Mouse (Mus musculus): ENCODE results near the gene Mob3a. TPM values are rescaled to one million over a fixed set of nuclear protein-coding genes. Genes with fewer than 3 reads are reported as not detected.
A peak's percentile ranks its signal among the peaks of the same experiment; 100 is the strongest.

Gene Mob3a
- polyA plus RNA-seq, 1 experiment from 2014 or later: 17.3 TPM

- ATAC-seq (no peak), DNase-seq (no peak)
- Histone ChIP-seq H3K36me3 (replicated peaks; ENCODE audit: insufficient read depth, low read length) (peaks cover 23% of the 10 kb centered on the region), H3K9me3 (ENCODE audit: low read length) (no peaks in the 10 kb centered on the region), H3K27ac (ENCODE audit: low read depth) (no peak overlapping the region), H3K4me2 (ENCODE audit: low read depth, low read length) (no peak overlapping the region), H3K4me3 (ENCODE audit: low read depth, low read length) (no peak overlapping the region), H3K4me1 (ENCODE audit: insufficient read depth) (peaks cover 36% of the 10 kb centered on the region), H3K9ac (replicated peaks) (no peak overlapping the region), H3K27me3 (ENCODE audit: insufficient read depth, low read length) (no peaks in the 10 kb centered on the region)
- WGBS (ENCODE audit: insufficient replicate concordance): 95% methylated on average over 1 of the region's 1 CpGs
- no peak for TF ChIP-seq EP300 (IDR thresholded peaks at IDR 0.05; ENCODE audit: low read depth)
- TF ChIP-seq CTCF (IDR thresholded peaks at IDR 0.05; ENCODE audit: low read depth): no peak
Measured at GRCm38 (mm10) chr10:80683647-80684046, 18.1 kb downstream of the Mob3a start.

DNA sequence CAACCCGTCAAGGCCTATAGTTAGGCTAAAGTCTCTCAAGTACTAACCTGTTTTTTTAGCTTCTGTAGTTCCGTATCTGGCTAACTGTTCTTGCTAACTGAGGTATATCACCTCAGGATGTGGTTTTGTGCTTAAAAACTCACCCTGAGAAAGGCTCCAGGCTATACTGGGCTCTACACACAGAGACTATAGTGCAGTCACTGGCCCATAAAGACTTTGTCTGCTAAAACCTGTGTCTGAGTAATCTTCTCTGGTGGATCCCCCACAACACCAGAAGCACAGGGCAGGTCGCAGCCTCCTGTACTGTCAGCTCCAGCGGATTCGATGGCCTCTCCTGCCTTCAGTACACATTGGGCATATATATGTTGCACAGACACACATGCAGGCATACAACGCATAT, 19.8 kb downstream of the Mob3a start:
- Histone ChIP-seq H3K4me1 (ENCODE audit: insufficient read depth) (peaks cover 49% of the 10 kb centered on the region), H3K4me2 (ENCODE audit: low read depth, low read length) (no peak overlapping the region), H3K27ac (ENCODE audit: low read depth) (peak overlapping the region; percentile 42; the same call in 1 of the 2 replicates), H3K9ac (replicated peaks) (no peak overlapping the region), H3K4me3 (ENCODE audit: low read depth, low read length) (no peak overlapping the region), H3K27me3 (ENCODE audit: insufficient read depth, low read length) (no peaks in the 10 kb centered on the region), H3K36me3 (replicated peaks; ENCODE audit: insufficient read depth, low read length) (peaks cover 19% of the 10 kb centered on the region), H3K9me3 (ENCODE audit: low read length) (no peaks in the 10 kb centered on the region)
- TF ChIP-seq CTCF (IDR thresholded peaks at IDR 0.05; ENCODE audit: low read depth): no peak
- TF ChIP-seq EP300 (IDR thresholded peaks at IDR 0.05; ENCODE audit: low read depth): no peak
- 75% methylated on average over 6 of the region's 6 CpGs for WGBS (ENCODE audit: insufficient replicate concordance)
- ATAC-seq (no peak), DNase-seq (no peak)

- ATAC-seq (no peak), DNase-seq (no peak)
Measured at GRCm38 (mm10) chr10:80680260-80680696, 21.5 kb downstream of the Mob3a start.

DNA sequence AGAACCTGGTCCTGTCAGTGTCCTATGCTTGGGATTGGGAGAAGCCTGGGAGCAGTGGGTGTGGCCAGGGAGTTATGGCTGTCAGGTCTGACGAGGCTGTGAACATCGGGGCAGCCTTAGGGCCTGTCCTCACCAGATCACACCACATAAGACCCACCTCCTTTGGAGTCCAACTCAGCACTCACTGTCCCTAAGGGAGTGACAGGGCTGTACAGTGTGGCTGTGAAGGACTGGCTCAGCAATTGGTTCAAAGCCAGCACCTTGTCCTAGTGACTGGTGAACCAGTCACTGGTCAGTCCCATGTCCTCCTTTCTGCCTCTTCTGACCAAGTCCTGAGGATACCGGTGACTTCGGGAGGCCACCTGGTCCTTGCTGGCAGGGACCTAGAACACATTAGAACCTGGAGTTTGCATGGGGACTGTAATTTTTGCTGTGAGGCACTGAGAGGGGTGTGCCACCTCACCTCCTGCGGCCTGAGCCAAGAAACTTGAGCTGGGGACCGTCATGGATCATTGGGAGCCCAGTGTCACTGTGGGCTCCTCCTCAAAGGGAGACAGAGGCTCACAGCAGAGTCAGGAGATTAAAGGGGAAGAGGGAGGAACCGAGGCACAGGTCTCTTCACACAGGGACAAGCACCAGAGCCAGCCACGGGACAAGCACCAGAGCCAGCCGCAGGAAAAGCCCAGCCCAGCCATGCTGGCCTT, 22.1 kb downstream of the Mob3a start:
- no peak for TF ChIP-seq EP300 (IDR thresholded peaks at IDR 0.05; ENCODE audit: low read depth)
- TF ChIP-seq CTCF (IDR thresholded peaks at IDR 0.05; ENCODE audit: low read depth): no peak
- no peak for DNase-seq
- no peak overlapping the region for H3K4me3 ChIP-seq (ENCODE audit: low read depth, low read length)
- peak overlapping the region; percentile 82; the same call in 1 of the 2 replicates for H3K9ac ChIP-seq (replicated peaks)
- no peak for ATAC-seq
- WGBS (ENCODE audit: insufficient replicate concordance): 49% methylated on average over 9 of the region's 9 CpGs
- no peaks in the 10 kb centered on the region for H3K36me3 ChIP-seq (replicated peaks; ENCODE audit: insufficient read depth, low read length)
- H3K4me2 ChIP-seq (ENCODE audit: low read depth, low read length): peak overlapping the region; percentile 78; the same call in 1 of the 2 replicates
- peak overlapping the region; percentile 100 for H3K27ac ChIP-seq (ENCODE audit: low read depth)
- peaks cover 47% of the 10 kb centered on the region for H3K4me1 ChIP-seq (ENCODE audit: insufficient read depth)
- no peaks in the 10 kb centered on the region for H3K9me3 ChIP-seq (ENCODE audit: low read length)
- no peaks in the 10 kb centered on the region for H3K27me3 ChIP-seq (ENCODE audit: insufficient read depth, low read length)

More at GRCm38 (mm10) chr10:80680260-80680696, 21.5 kb downstream of the Mob3a start:
- WGBS (ENCODE audit: insufficient replicate concordance): 64% methylated on average over 2 of the region's 2 CpGs
- Histone ChIP-seq H3K4me2 (ENCODE audit: low read depth, low read length) (no peak overlapping the region), H3K9me3 (ENCODE audit: low read length) (no peaks in the 10 kb centered on the region), H3K27ac (ENCODE audit: low read depth) (peak overlapping the region; percentile 100), H3K27me3 (ENCODE audit: insufficient read depth, low read length) (no peaks in the 10 kb centered on the region), H3K4me3 (ENCODE audit: low read depth, low read length) (no peak overlapping the region), H3K9ac (replicated peaks) (no peak overlapping the region; the same call in 1 of the 2 replicates), H3K36me3 (replicated peaks; ENCODE audit: insufficient read depth, low read length) (0 out of 2 replicates have a peak, but pooled peaks cover 3% of the 10 kb centered on the region), H3K4me1 (ENCODE audit: insufficient read depth) (peaks cover 46% of the 10 kb centered on the region)
- TF ChIP-seq EP300 (IDR thresholded peaks at IDR 0.05; ENCODE audit: low read depth) (no peak), CTCF (IDR thresholded peaks at IDR 0.05; ENCODE audit: low read depth) (no peak)

DNA sequence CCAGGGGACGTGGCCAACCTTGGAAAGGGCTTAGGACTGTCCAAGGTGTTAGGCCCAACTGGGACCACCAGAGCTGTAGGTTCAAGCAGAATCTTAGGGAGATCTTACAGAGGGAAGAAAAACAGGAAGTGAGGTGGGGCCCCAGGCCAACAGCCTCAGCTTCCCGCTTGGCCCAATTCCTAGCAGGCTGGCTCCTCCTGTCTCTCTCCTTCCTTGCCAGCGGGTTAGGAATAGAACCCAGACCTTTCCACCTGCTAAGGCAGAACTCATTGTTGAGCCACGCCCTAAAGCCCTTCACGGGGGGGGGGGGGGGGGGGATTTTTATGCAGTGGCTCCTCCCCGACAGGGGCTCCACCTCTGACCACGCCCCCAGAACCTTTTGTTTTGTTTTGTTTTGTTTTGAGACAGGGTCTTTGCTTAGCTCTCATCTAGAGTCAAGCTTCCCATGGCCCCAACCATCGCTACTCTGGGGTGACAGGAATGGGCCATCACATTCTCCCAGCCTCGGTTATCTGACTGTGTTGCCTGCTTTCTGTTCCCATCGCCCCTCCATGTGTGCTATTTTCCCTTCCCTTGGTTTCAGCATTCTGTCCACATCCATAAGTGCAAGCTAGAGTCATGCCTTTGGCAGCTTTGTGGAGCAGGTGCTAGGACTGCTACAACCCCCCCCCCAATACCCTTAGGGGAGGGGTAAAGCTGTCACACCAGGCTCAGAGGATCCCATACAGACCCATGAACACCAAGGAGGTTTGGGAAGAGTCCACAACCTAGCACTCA, 23.0 kb downstream of the Mob3a start:
- H3K9me3 ChIP-seq (ENCODE audit: low read length): no peaks in the 10 kb centered on the region
- no peak for ATAC-seq
- H3K4me3 ChIP-seq (ENCODE audit: low read depth, low read length): peak overlapping the region; percentile 95; the same call in 1 of the 2 replicates
- no peak for TF ChIP-seq EP300 (IDR thresholded peaks at IDR 0.05; ENCODE audit: low read depth)
- no peak for TF ChIP-seq CTCF (IDR thresholded peaks at IDR 0.05; ENCODE audit: low read depth)
- 21% methylated on average over 10 of the region's 10 CpGs for WGBS (ENCODE audit: insufficient replicate concordance)
- H3K4me2 ChIP-seq (ENCODE audit: low read depth, low read length): peak overlapping the region; percentile 78
- peak overlapping the region; percentile 82 for H3K9ac ChIP-seq (replicated peaks)
- DNase-seq: peak; percentile 70
- H3K4me1 ChIP-seq (ENCODE audit: insufficient read depth): peaks cover 48% of the 10 kb centered on the region
- no peaks in the 10 kb centered on the region for H3K27me3 ChIP-seq (ENCODE audit: insufficient read depth, low read length)
- H3K36me3 ChIP-seq (replicated peaks; ENCODE audit: insufficient read depth, low read length): peaks cover 3% of the 10 kb centered on the region; the same call in 1 of the 2 replicates
- H3K27ac ChIP-seq (ENCODE audit: low read depth): peak overlapping the region; percentile 100

GRCm38 (mm10) chr10:80677942-80678436, 23.8 kb downstream of the Mob3a start, which contains the start of gene Mknk2:
TSS of gene Mknk2 (minus strand) at chr10:80678112.
- Histone ChIP-seq H3K36me3 (replicated peaks; ENCODE audit: insufficient read depth, low read length) (peaks cover 9% of the 10 kb centered on the region), H3K27me3 (ENCODE audit: insufficient read depth, low read length) (no peaks in the 10 kb centered on the region), H3K9ac (replicated peaks) (peak within 1 kb of the TSS; percentile 82), H3K9me3 (ENCODE audit: low read length) (no peaks in the 10 kb centered on the region), H3K4me1 (ENCODE audit: insufficient read depth) (peaks cover 54% of the 10 kb centered on the region), H3K4me2 (ENCODE audit: low read depth, low read length) (peak within 1 kb of the TSS; percentile 78), H3K27ac (ENCODE audit: low read depth) (peak within 1 kb of the TSS; percentile 100), H3K4me3 (ENCODE audit: low read depth, low read length) (peak within 1 kb of the TSS; percentile 95)
- TF ChIP-seq EP300 (IDR thresholded peaks at IDR 0.05; ENCODE audit: low read depth) (peak; percentile 79), CTCF (IDR thresholded peaks at IDR 0.05; ENCODE audit: low read depth) (0 out of 2 replicates have a peak, but pooled peaks have one; percentile 8)
- DNase-seq (peak; percentile 97), ATAC-seq (peak; percentile 75)
- WGBS (ENCODE audit: insufficient replicate concordance): 7% methylated on average over 8 of the region's 8 CpGs
